Mouse (Mus musculus): ENCODE data around the gene Diablo.

Gene Diablo

GRCm38 (mm10) chr5:123499717-123500116 is 24.3 kb downstream of the Diablo start:
- peak; percentile 71 for DNase-seq

DNA sequence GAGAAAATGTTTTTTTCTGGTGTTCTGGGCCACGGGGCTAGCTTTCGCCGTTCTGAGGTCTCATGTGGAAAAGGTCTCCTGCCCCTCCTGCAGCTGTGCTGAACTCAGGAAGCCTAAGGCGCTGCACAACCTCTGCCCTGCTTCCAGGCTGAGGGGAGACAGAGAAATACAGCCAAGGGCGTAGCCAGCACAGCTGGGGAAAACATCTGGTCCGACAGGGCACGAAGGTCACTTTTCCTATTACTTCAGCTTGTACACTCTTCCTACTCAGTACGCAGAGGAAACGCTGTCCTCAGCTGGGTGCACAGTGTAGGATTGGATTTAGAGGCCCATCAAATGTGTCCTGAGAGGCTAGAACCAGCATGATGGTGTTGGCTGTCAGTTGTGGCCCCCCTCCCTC is 34.0 kb downstream of the Diablo start:
- DNase-seq: no peak

DNA sequence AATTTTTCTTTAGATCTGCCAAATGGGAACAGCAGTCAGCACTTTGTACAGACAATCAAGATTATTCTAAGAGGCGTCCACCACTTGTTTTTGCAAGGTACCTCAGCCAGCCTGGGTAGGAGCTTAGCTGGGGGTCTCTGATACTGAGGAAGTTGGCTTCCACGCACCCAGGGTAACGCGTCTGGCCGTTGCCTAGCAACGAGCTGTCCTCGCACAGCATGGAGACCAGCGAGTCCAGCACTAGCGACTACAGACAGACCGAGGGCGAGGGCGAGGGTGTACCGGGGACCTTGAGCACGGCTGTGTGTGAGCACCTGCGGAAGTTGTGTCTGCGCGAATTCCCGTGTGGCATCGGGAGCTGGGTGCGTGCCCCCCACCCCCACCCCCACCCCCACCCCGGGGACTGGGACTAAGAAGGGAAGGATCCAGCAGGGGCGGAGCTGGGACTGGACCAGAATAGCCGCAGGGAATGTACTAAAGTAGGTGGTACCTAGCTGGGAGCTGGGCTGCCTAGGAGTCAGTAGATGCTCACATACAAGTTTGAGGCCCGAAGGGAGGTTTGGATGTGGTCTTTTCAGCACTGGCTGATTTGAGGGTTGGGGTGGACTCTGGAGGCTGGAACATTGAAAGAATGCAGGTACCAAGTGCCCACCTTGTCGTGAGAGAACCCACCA is 34.7 kb downstream of the Diablo start, which contains the start of the genes Lrrc43 and Il31:
Gene Lrrc43, plus strand, starts transcription at position 194 of the 674 bp plus-strand sequence.
Gene Il31, minus strand, starts transcription at position 378 of the 674 bp plus-strand sequence.
- no peak for DNase-seq

- DNase-seq: no peak
Observed at GRCm38 (mm10) chr5:123487659-123488395, 36.1 kb downstream of the Diablo start.

DNA sequence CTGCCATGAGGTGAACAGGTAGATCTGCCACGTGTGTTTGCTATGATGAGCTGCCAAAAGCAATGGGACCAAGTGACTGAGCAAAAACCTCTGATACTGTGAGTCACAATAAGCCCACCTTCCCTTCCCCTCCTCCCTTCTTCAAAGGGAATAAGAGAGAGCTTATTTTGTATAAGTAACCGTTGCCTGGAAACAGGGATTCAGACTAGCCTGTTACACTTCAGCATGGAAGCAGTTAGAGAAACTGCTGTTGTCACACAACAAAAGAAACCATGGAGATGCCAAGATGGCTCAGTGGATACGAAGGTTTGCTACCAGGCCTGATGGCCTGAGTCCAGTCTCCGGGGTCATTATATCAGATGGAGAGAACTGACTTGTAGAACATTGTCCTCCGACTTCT is 50.2 kb downstream of the Diablo start:
- no peak for DNase-seq

- no peak for DNase-seq
Observed at GRCm38 (mm10) chr5:123470784-123471400, 53.1 kb downstream of the Diablo start.

DNA sequence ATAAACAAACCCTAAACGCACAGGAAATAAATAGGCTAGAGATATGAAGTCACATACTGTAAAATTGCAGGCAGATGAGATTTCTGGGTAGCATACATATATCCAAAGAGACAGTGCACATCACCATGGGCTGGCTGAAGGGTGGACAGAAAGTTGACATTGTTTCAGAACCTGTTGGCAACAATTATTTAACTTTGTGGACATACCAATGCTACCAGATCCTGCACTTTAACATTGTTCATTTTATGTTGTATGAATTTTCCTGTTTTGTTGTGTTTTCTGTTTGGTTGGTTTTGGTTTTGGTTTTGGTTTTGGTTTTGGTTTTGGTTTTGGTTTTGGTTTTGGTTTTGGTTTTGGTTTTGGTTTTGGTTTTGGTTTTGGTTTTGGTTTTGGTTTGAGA is 59.3 kb downstream of the Diablo start:
- no peak for DNase-seq

DNA sequence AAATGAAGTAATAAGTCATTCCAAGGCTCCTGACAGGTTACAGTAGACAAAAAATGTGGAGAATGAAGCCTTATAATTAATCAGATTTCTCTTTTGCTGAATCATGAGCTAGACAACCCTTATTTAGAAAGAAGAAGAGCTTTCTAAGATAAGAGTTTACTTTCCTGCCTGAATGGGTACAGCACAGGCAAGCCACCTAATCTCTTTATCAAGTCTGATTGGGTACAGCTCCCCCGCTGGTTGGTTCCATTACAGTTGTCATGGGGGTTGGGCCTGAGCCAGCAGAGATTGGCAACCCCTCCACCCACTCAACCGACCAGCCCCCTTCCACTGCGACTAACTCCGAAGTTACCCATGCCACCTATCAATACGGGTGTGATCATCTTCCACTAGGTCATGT is 62.6 kb downstream of the Diablo start:
- DNase-seq: no peak

Measured in layer of hippocampus, adult 9-11 months (tissue).